Mouse (Mus musculus) megakaryocyte, embryonic 14.5 days (primary cell): Measurements from ENCODE around the gene Slc27a2.

Experiments
- FLI1 ChIP-seq: IDR thresholded peaks from 2 replicates; pipeline ENCODE4 v1.6.1; 2012; ENCODE audit warnings: low read length, inconsistent platforms, mixed read lengths
- GATA1 ChIP-seq: IDR thresholded peaks from 3 replicates; pipeline ENCODE4 v1.6.1; 2012; ENCODE audit warnings: mixed read lengths, low read length, inconsistent platforms, borderline replicate concordance

GRCm38 (mm10) chr2:126599005-126599404 lies 46.8 kb downstream of the Slc27a2 start:
- no peak for TF ChIP-seq GATA1
- no peak for TF ChIP-seq FLI1
